Mouse (Mus musculus): Measurements from ENCODE around the gene A230050P20Rik. TPM values are rescaled to one million over a fixed set of nuclear protein-coding genes. Genes with fewer than 3 reads are reported as not detected.

Gene A230050P20Rik
- polyA plus RNA-seq, 1 experiment from 2014 or later, result 5.0 TPM

DNA sequence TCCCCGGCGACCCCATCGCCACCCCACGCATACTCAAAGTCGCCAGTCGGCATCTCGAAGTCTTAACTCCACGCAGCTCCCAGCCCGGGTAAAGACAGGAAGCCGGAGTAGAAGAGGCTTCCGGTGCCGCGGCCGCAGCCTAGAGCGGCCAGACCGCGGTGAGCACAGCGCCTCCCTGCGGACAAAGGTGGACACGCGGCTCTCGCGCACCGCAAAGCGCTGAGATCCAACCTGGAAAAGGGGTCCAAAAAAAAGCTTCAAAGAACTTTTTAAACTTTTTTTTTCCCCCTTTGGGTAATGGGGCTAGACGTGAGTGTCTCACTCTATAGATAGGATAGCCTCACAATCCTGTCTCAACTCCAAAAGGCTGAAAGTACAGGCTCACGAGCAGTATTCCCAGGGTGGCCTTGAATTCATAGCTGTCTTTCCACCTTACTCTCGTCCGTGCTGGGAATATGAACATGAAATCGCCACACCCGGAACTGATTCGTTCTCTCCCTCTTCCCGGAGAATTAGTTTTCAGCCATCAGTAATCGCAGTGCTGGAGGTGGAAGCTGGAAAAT, 30.1 kb downstream of the A230050P20Rik start, which contains the start of gene Eif3g:
Gene Eif3g (minus strand): TSS at position 113 of the 563 bp plus-strand sequence.
- H3K9ac ChIP-seq, result peak within 1 kb of the TSS; percentile 82
- H3K4me3 ChIP-seq (replicated peaks), result peak within 1 kb of the TSS; percentile 79
- peaks cover 40% of the 10 kb centered on the region for H3K36me3 ChIP-seq (replicated peaks)
- H3K4me2 ChIP-seq, result peak within 1 kb of the TSS; percentile 78
- no peaks in the 10 kb centered on the region for H3K27me3 ChIP-seq
- H3K9me3 ChIP-seq (replicated peaks), result no peaks in the 10 kb centered on the region
- H3K27ac ChIP-seq (replicated peaks), result peak within 1 kb of the TSS; percentile 71
- WGBS (ENCODE audit: insufficient replicate concordance), result 5% methylated on average over 34 of the region's 34 CpGs
- peaks cover 41% of the 10 kb centered on the region for H3K4me1 ChIP-seq (replicated peaks)
- ATAC-seq (ENCODE audit: insufficient read depth), result peak; percentile 82

- peaks cover 39% of the 10 kb centered on the region for H3K36me3 ChIP-seq (replicated peaks)
- 8% methylated on average over 13 of the region's 13 CpGs for WGBS (ENCODE audit: insufficient replicate concordance)
- H3K9ac ChIP-seq, result peak overlapping the region; percentile 37
- ATAC-seq (ENCODE audit: insufficient read depth), result peak; percentile 33
- peak overlapping the region; percentile 45 for H3K4me2 ChIP-seq
- H3K4me3 ChIP-seq (replicated peaks), result 0 out of 2 replicates have a peak overlapping the region, but pooled peaks have one; percentile 0
- H3K27me3 ChIP-seq, result no peaks in the 10 kb centered on the region
- peaks cover 33% of the 10 kb centered on the region for H3K4me1 ChIP-seq (replicated peaks)
- peak overlapping the region; percentile 74 for H3K27ac ChIP-seq (replicated peaks)
- no peaks in the 10 kb centered on the region for H3K9me3 ChIP-seq (replicated peaks)
Observed at GRCm38 (mm10) chr9:20901466-20902173, 33.2 kb downstream of the A230050P20Rik start.

DNA sequence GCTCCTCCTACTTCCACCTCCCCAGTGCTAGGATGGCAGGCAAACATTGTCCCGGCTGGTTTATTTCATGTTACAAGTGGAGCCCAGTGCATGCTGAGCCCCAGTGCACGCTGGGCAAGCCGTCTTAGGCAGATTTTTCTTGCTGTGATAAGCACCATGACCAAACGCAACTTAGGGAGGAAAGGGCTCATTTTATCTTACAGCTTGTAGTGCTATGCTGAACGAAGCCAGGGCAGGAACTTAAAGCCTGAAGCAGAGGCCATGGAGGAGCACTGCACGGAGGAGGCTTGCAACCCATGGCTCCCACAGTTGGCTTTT, 33.7 kb downstream of the A230050P20Rik start:
- peak overlapping the region; percentile 37; the same call in 1 of the 2 replicates for H3K9ac ChIP-seq
- 0 out of 2 replicates have a peak overlapping the region, but pooled peaks have one; percentile 0 for H3K4me3 ChIP-seq (replicated peaks)
- no peaks in the 10 kb centered on the region for H3K27me3 ChIP-seq
- peak overlapping the region; percentile 45 for H3K4me2 ChIP-seq
- peaks cover 28% of the 10 kb centered on the region for H3K4me1 ChIP-seq (replicated peaks)
- H3K9me3 ChIP-seq (replicated peaks), result no peaks in the 10 kb centered on the region
- peaks cover 39% of the 10 kb centered on the region for H3K36me3 ChIP-seq (replicated peaks)
- WGBS (ENCODE audit: insufficient replicate concordance), result 5% methylated on average over 6 of the region's 6 CpGs
- ATAC-seq (ENCODE audit: insufficient read depth), result peak; percentile 20
- peak overlapping the region; percentile 74 for H3K27ac ChIP-seq (replicated peaks)

DNA sequence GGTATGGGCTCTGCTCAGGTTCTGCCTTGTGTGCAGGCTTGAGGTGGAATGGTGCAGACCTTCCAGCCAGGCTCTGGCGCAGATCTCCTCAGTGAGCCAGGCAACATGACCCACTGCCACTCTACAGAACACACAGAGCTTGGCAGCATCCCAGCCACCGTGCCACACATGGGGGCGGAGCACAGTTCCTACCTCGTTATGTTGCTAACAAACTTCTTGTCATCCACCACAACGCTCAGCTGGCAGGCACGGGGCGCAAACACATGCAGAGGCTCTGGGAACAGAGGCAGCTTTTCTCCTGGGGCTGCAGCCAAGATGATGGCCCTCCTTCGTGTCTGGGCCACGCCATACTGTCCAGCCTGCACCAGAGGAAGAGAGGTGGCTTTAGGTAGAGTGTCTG, 41.5 kb downstream of the A230050P20Rik start:
- WGBS (ENCODE audit: insufficient replicate concordance), result 88% methylated on average over 9 of the region's 9 CpGs
- Histone ChIP-seq H3K4me1 (replicated peaks) (no peaks in the 10 kb centered on the region), H3K27me3 (no peaks in the 10 kb centered on the region), H3K4me2 (no peak overlapping the region), H3K9ac (no peak overlapping the region), H3K36me3 (replicated peaks) (peaks cover 100% of the 10 kb centered on the region), H3K9me3 (replicated peaks) (no peaks in the 10 kb centered on the region), H3K4me3 (replicated peaks) (no peak overlapping the region), H3K27ac (replicated peaks) (no peak overlapping the region)
- ATAC-seq (ENCODE audit: insufficient read depth), result no peak

GRCm38 (mm10) chr9:20916160-20916559, 47.7 kb downstream of the A230050P20Rik start:
- Histone ChIP-seq H3K27ac (replicated peaks) (no peak overlapping the region), H3K4me3 (replicated peaks) (no peak overlapping the region), H3K9me3 (replicated peaks) (no peaks in the 10 kb centered on the region), H3K4me2 (no peak overlapping the region), H3K9ac (no peak overlapping the region), H3K4me1 (replicated peaks) (no peaks in the 10 kb centered on the region; the same call in none of the 2 replicates), H3K36me3 (replicated peaks) (peaks cover 100% of the 10 kb centered on the region), H3K27me3 (no peaks in the 10 kb centered on the region)
- no peak; the same call in 1 of the 2 replicates for ATAC-seq (ENCODE audit: insufficient read depth)
- 63% methylated on average over 4 of the region's 4 CpGs for WGBS (ENCODE audit: insufficient replicate concordance)

GRCm38 (mm10) chr9:20923258-20923657, 54.8 kb downstream of the A230050P20Rik start:
- Histone ChIP-seq H3K9ac (no peak overlapping the region), H3K4me2 (no peak overlapping the region), H3K27ac (replicated peaks) (no peak overlapping the region), H3K4me3 (replicated peaks) (no peak overlapping the region), H3K4me1 (replicated peaks) (no peaks in the 10 kb centered on the region), H3K9me3 (replicated peaks) (no peaks in the 10 kb centered on the region), H3K27me3 (no peaks in the 10 kb centered on the region), H3K36me3 (replicated peaks) (peaks cover 100% of the 10 kb centered on the region)
- 83% methylated on average over 3 of the region's 3 CpGs for WGBS (ENCODE audit: insufficient replicate concordance)
- ATAC-seq (ENCODE audit: insufficient read depth), result no peak

Small RNAs within 50 kb of the gene (microRNA-seq; reads per million reads assigned to microRNA genes)
- not detected for gene Mir7081

Other genes starting within 250 kb of the A230050P20Rik start
- 181 and 228 TPM in 2 replicates for gene Ubl5, start 225.8 kb upstream of the A230050P20Rik start, polyA plus RNA-seq (2015; fragmentation: Nextera tagmentation; extraction: Ambion mirVana)
- 4.5 and 4.9 TPM in 2 replicates for gene Fbxl12, start 223.9 kb upstream of the A230050P20Rik start, polyA plus RNA-seq (2015; fragmentation: Nextera tagmentation; extraction: Ambion mirVana)
- 23.1 and 23.5 TPM in 2 replicates for gene Pin1, start 216.5 kb upstream of the A230050P20Rik start, polyA plus RNA-seq (2015; fragmentation: Nextera tagmentation; extraction: Ambion mirVana)
- gene Olfm2, start 122.3 kb upstream of the A230050P20Rik start, polyA plus RNA-seq (2015; fragmentation: Nextera tagmentation; extraction: Ambion mirVana), result 0.20 and 0.30 TPM in 2 replicates
- 0.24 and 0.29 TPM in 2 replicates for gene Col5a3, start 53.6 kb upstream of the A230050P20Rik start, polyA plus RNA-seq (2015; fragmentation: Nextera tagmentation; extraction: Ambion mirVana)
- gene Rdh8, start 50.1 kb upstream of the A230050P20Rik start, polyA plus RNA-seq (2015; fragmentation: Nextera tagmentation; extraction: Ambion mirVana), result not detected in 2 replicates
- 9.1 and 10.6 TPM in 2 replicates for gene Angptl6, start 11.1 kb downstream of the A230050P20Rik start, polyA plus RNA-seq (2015; fragmentation: Nextera tagmentation; extraction: Ambion mirVana)
- 55.0 and 61.3 TPM in 2 replicates for gene Ppan, start 19.5 kb downstream of the A230050P20Rik start, polyA plus RNA-seq (2015; fragmentation: Nextera tagmentation; extraction: Ambion mirVana)
- 178 and 180 TPM in 2 replicates for gene Eif3g, start 30.0 kb downstream of the A230050P20Rik start, polyA plus RNA-seq (2015; fragmentation: Nextera tagmentation; extraction: Ambion mirVana)
- 54.5 and 59.1 TPM in 2 replicates for gene Dnmt1, start 91.2 kb downstream of the A230050P20Rik start, polyA plus RNA-seq (2015; fragmentation: Nextera tagmentation; extraction: Ambion mirVana)
- gene S1pr2, start 108.1 kb downstream of the A230050P20Rik start, polyA plus RNA-seq (2015; fragmentation: Nextera tagmentation; extraction: Ambion mirVana), result 4.2 and 4.8 TPM in 2 replicates
- 62.1 and 66.9 TPM in 2 replicates for gene Mrpl4, start 134.1 kb downstream of the A230050P20Rik start, polyA plus RNA-seq (2015; fragmentation: Nextera tagmentation; extraction: Ambion mirVana)
- gene Icam1, start 147.3 kb downstream of the A230050P20Rik start, polyA plus RNA-seq (2015; fragmentation: Nextera tagmentation; extraction: Ambion mirVana), result 10.2 and 11.3 TPM in 2 replicates
- 195 and 201 TPM in 2 replicates for gene Icam4, start 160.7 kb downstream of the A230050P20Rik start, polyA plus RNA-seq (2015; fragmentation: Nextera tagmentation; extraction: Ambion mirVana)
- gene Icam5, start 163.4 kb downstream of the A230050P20Rik start, polyA plus RNA-seq (2015; fragmentation: Nextera tagmentation; extraction: Ambion mirVana), result 0.25 and 0.43 TPM in 2 replicates
- 0.63 TPM in 1 of 2 replicates, not detected in the other for gene Zglp1, start 198.5 kb downstream of the A230050P20Rik start, polyA plus RNA-seq (2015; fragmentation: Nextera tagmentation; extraction: Ambion mirVana)
- gene Gm49373, start 204.5 kb downstream of the A230050P20Rik start, polyA plus RNA-seq (2015; fragmentation: Nextera tagmentation; extraction: Ambion mirVana), result 0.18 and 0.50 TPM in 2 replicates
- gene Fdx1l, start 205.0 kb downstream of the A230050P20Rik start, polyA plus RNA-seq (2015; fragmentation: Nextera tagmentation; extraction: Ambion mirVana), result 29.1 and 31.1 TPM in 2 replicates
- 1.9 and 2.4 TPM in 2 replicates for gene Gm38431, start 223.4 kb downstream of the A230050P20Rik start, polyA plus RNA-seq (2015; fragmentation: Nextera tagmentation; extraction: Ambion mirVana)
- gene Raver1, start 223.4 kb downstream of the A230050P20Rik start, polyA plus RNA-seq (2015; fragmentation: Nextera tagmentation; extraction: Ambion mirVana), result 21.7 and 23.4 TPM in 2 replicates